Mouse (Mus musculus) stomach, postnatal 0 days (tissue): ENCODE results near the gene Gdpd3. TPM values are rescaled to one million over a fixed set of nuclear protein-coding genes. Genes with fewer than 3 reads are reported as not detected.

Experiments
- ATAC-seq: fragments of 200-750 bp; cut with Nextera tagmentation; 2 replicates; pipeline ENCODE4 v1.8.0; 2017; ENCODE audit not compliant: low FRiP score, low TSS enrichment
- DNase-seq: peaks from one replicate; pipeline ENCODE4 v3.0.0-alpha.2; 2016; ENCODE audit warnings: low spot score
- H3K27ac ChIP-seq: fragments of 300-500 bp; sonication (generic); replicated peaks from 2 replicates; pipeline ENCODE4 v1.5.1; 2014; ENCODE audit warnings: mild to moderate bottlenecking, control low read depth
- H3K27me3 ChIP-seq: fragments of 300-500 bp; sonication (generic); 2 replicates; pipeline ENCODE4 v1.6.1; 2014; ENCODE audit warnings: low read length; ENCODE audit not compliant: control insufficient read depth, insufficient read depth
- H3K36me3 ChIP-seq: fragments of 300-500 bp; sonication (generic); 2 replicates; pipeline ENCODE4 v1.6.1; 2014; ENCODE audit warnings: low read length, mixed read lengths; ENCODE audit not compliant: control insufficient read depth, insufficient read depth
- H3K4me1 ChIP-seq: fragments of 300-500 bp; sonication (generic); replicated peaks from 2 replicates; pipeline ENCODE4 v1.6.1; 2014; ENCODE audit warnings: antibody characterized with exemption; ENCODE audit not compliant: control insufficient read depth, insufficient read depth
- H3K4me2 ChIP-seq: fragments of 300-500 bp; sonication (generic); replicated peaks from 2 replicates; pipeline ENCODE4 v1.6.1; 2014; ENCODE audit warnings: low read depth, mild to moderate bottlenecking, control low read depth, moderate library complexity
- H3K4me3 ChIP-seq: fragments of 300-500 bp; sonication (generic); 2 replicates; pipeline ENCODE4 v1.5.1; 2014; ENCODE audit warnings: low read depth, low read length, control low read depth
- H3K9ac ChIP-seq: fragments of 300-500 bp; sonication (generic); 2 replicates; pipeline ENCODE4 v1.6.1; 2014; ENCODE audit warnings: mild to moderate bottlenecking, low read length, control low read depth, mixed read lengths
- H3K9me3 ChIP-seq: fragments of 300-500 bp; sonication (generic); 2 replicates; pipeline ENCODE4 v1.6.1; 2016; ENCODE audit warnings: low read length; ENCODE audit not compliant: control insufficient read depth
- CTCF ChIP-seq: IDR thresholded peaks from 2 replicates; pipeline ENCODE4 v1.5.1; 2016; ENCODE audit warnings: antibody characterized with exemption, low read depth, mild to moderate bottlenecking, moderate library complexity
- EP300 ChIP-seq: optimal IDR thresholded peaks from 2 replicates; pipeline ENCODE3; 2016; ENCODE audit warnings: antibody characterized with exemption
- WGBS: fragments of 180-500 bp; shearing (Covaris S2); extraction: QIAGEN DNeasy Blood & Tissue Kit; methylation state at CpG from one replicate; pipeline ENCODE4 v1.1.7; 2014; 5-methylcytosine and 5-hydroxymethylcytosine counted together
- polyA plus RNA-seq: library from polyadenylated mRNA; unstranded; fragments of >200 nt; fragmentation: Nextera tagmentation; extraction: Ambion mirVana; gene quantifications from 2 replicates; pipeline ENCODE4 v1.2.1, GENCODE M21; 2015

Gene Gdpd3
- polyA plus RNA-seq, 1 experiment from 2014 or later, result 51.3 TPM

- H3K4me3 ChIP-seq, result no peak overlapping the region
- ATAC-seq, result no peak
- TF ChIP-seq EP300 (no peak), CTCF (no peak)
- H3K27ac ChIP-seq, result no peak overlapping the region
- no peak overlapping the region for H3K4me2 ChIP-seq
- WGBS, result 72% methylated on average over 8 of the region's 8 CpGs
- H3K36me3 ChIP-seq, result no peaks in the 10 kb centered on the region
- DNase-seq, result no peak
- H3K27me3 ChIP-seq, result no peaks in the 10 kb centered on the region
- no peaks in the 10 kb centered on the region for H3K4me1 ChIP-seq
- H3K9me3 ChIP-seq, result no peaks in the 10 kb centered on the region
- no peak overlapping the region for H3K9ac ChIP-seq
Measured at GRCm38 (mm10) chr7:126736122-126736521, 30.0 kb upstream of the Gdpd3 start.

- H3K4me2 ChIP-seq, result no peak overlapping the region
- 0 out of 2 replicates have a peak, but pooled peaks have one; percentile 18 for ATAC-seq
- no peaks in the 10 kb centered on the region for H3K4me1 ChIP-seq
- no peaks in the 10 kb centered on the region for H3K9me3 ChIP-seq
- H3K36me3 ChIP-seq, result no peaks in the 10 kb centered on the region
- no peak overlapping the region for H3K27ac ChIP-seq
- DNase-seq, result no peak
- H3K27me3 ChIP-seq, result no peaks in the 10 kb centered on the region
- WGBS, result 79% methylated on average over 17 of the region's 17 CpGs
- no peak overlapping the region for H3K4me3 ChIP-seq
- TF ChIP-seq CTCF (no peak), EP300 (no peak)
- H3K9ac ChIP-seq, result no peak overlapping the region
Measured at GRCm38 (mm10) chr7:126739551-126739950, 26.6 kb upstream of the Gdpd3 start.

- DNase-seq (no peak), ATAC-seq (no peak)
- H3K4me3 ChIP-seq, result no peak overlapping the region
- 80% methylated on average over 13 of the region's 13 CpGs for WGBS
- H3K9me3 ChIP-seq, result no peaks in the 10 kb centered on the region
- no peak overlapping the region for H3K27ac ChIP-seq
- H3K27me3 ChIP-seq, result no peaks in the 10 kb centered on the region
- TF ChIP-seq CTCF (no peak), EP300 (no peak)
- H3K4me2 ChIP-seq, result no peak overlapping the region
- no peaks in the 10 kb centered on the region for H3K36me3 ChIP-seq
- no peak overlapping the region for H3K9ac ChIP-seq
- no peaks in the 10 kb centered on the region for H3K4me1 ChIP-seq
Measured at GRCm38 (mm10) chr7:126740132-126740735, 25.9 kb upstream of the Gdpd3 start.

- Histone ChIP-seq H3K9me3 (no peaks in the 10 kb centered on the region), H3K36me3 (no peaks in the 10 kb centered on the region), H3K4me3 (no peak overlapping the region), H3K9ac (no peak overlapping the region), H3K4me1 (no peaks in the 10 kb centered on the region), H3K27me3 (no peaks in the 10 kb centered on the region), H3K4me2 (no peak overlapping the region), H3K27ac (no peak overlapping the region)
- WGBS, result 70% methylated on average over 5 of the region's 5 CpGs
- DNase-seq (no peak), ATAC-seq (no peak)
- no peak for TF ChIP-seq CTCF
- TF ChIP-seq EP300, result no peak
Measured at GRCm38 (mm10) chr7:126740977-126741376, 25.2 kb upstream of the Gdpd3 start.

- no peak for DNase-seq
- TF ChIP-seq EP300 (no peak), CTCF (no peak)
- H3K27ac ChIP-seq, result no peak overlapping the region
- WGBS, result 87% methylated on average over 5 of the region's 5 CpGs
- H3K36me3 ChIP-seq, result no peaks in the 10 kb centered on the region
- no peaks in the 10 kb centered on the region for H3K9me3 ChIP-seq
- H3K4me2 ChIP-seq, result no peak overlapping the region
- H3K27me3 ChIP-seq, result no peaks in the 10 kb centered on the region
- no peak overlapping the region for H3K9ac ChIP-seq
- ATAC-seq, result no peak
- no peaks in the 10 kb centered on the region for H3K4me1 ChIP-seq
- no peak overlapping the region for H3K4me3 ChIP-seq
Measured at GRCm38 (mm10) chr7:126741452-126741851, 24.7 kb upstream of the Gdpd3 start.

GRCm38 (mm10) chr7:126741964-126742482, 24.1 kb upstream of the Gdpd3 start:
- no peak for DNase-seq
- Histone ChIP-seq H3K4me1 (no peaks in the 10 kb centered on the region), H3K4me3 (no peak overlapping the region), H3K9ac (no peak overlapping the region), H3K9me3 (no peaks in the 10 kb centered on the region), H3K4me2 (no peak overlapping the region), H3K27me3 (no peaks in the 10 kb centered on the region), H3K27ac (no peak overlapping the region), H3K36me3 (no peaks in the 10 kb centered on the region)
- TF ChIP-seq CTCF (no peak), EP300 (no peak)
- ATAC-seq, result no peak
- 89% methylated on average over 13 of the region's 13 CpGs for WGBS
